Mouse (Mus musculus) thymus, postnatal 25 days (tissue): ENCODE measurements around the gene Ubald1.

ENCODE experiments used
- DNase-seq: peaks from one replicate; pipeline ENCODE4 v3.0.0; 2022

Gene Ubald1

GRCm38 (mm10) chr16:4880136-4880825, at the start of gene Ubald1:
Gene Ubald1 (minus strand): TSS chr16:4880315.
- DNase-seq: peak; percentile 95

- no peak for DNase-seq
Measured at GRCm38 (mm10) chr16:4928474-4928873, 48.4 kb upstream of the Ubald1 start.

DNA sequence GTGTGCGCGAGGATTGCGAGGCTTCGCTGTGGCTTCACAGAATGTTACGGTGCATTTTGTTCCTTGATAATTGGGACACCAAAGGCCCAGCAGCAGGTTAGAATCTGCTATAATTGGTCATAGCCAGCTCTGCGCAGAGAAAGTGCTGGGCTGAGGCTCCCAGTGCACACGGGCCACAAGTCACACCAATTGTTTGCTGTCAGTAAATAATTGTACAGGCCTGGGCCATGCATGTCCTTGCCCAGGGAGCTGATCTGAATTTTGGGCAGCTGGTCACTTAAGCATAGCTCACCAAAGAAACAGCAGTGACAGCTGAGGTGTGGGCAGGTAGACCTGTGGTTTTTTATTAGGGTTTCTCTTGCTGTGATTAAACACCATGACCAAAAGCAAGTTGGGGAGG, 47.9 kb upstream of the Ubald1 start:
- no peak for DNase-seq

DNA sequence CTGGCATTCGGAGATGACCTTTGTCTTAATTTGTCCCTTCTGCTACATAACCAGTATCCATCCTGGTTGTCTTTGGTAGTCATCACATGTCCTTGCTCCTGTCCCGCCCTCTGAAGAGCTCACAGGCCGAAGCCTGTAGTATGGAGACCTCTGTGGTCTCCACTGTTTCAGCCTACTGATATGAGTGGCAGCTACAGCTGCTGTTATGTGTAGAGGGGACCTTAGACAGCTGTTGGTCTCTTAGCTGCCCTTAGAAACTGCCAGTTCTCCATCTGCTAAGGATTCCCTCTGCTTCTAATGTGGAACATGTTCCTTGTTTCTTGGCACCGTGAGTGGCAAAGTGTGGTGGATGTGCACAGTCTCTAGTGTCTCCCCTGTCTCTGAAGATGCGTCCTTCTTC, 43.9 kb upstream of the Ubald1 start:
- DNase-seq: no peak

DNA sequence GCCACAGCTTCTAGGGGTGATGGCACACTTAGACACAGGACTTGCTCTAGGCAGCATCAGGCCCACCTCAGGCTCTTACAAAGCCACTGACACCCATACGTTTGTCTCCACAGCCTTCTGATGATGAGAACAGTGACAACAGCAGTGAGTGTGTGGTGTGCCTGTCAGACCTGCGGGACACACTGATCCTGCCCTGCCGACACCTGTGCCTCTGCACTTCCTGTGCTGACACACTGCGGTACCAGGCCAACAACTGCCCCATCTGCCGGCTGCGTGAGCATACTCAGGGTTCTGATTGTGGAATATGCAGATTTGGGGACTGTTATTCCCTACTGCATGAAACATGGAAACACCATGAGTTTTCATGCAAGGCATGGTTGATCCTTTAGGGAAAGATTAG, 42.4 kb upstream of the Ubald1 start:
- peak; percentile 60 for DNase-seq

- no peak for DNase-seq
Measured at GRCm38 (mm10) chr16:4920556-4920955, 40.4 kb upstream of the Ubald1 start.

GRCm38 (mm10) chr16:4916608-4917007, 36.5 kb upstream of the Ubald1 start:
- DNase-seq: no peak

GRCm38 (mm10) chr16:4915931-4916330, 35.8 kb upstream of the Ubald1 start:
- no peak for DNase-seq

GRCm38 (mm10) chr16:4913783-4914735, 33.9 kb upstream of the Ubald1 start:
- peak; percentile 82 for DNase-seq

- DNase-seq: no peak
Measured at GRCm38 (mm10) chr16:4912907-4913782, 33.0 kb upstream of the Ubald1 start.

DNA sequence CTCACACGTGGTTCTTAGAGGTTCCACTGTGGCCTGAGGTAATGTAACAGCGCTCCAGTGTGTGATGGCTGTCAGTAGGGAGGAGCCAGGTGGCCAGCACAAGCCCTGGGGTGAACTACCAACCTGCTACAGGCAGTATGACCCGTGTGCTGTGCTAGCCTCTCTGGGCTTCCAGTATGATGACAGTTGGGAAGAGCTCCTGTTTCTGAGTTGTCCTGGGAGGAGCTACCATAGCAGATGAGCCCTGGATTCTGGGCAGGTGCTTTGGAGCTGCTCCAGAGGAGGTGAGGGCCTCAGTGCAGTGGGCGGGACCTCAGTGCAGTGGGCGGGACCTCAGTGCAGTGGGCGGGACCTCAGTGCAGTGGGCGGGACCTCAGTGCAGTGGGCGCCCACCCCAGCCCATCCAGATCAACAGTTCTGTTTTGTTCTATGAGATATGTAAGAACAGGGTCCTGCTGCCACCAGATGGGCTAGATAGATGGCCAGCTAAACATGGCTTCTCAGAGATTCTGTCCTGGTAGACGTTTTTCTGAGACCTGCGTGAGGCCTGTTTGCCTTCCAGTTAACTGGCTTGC, 32.0 kb upstream of the Ubald1 start:
- DNase-seq: no peak

DNA sequence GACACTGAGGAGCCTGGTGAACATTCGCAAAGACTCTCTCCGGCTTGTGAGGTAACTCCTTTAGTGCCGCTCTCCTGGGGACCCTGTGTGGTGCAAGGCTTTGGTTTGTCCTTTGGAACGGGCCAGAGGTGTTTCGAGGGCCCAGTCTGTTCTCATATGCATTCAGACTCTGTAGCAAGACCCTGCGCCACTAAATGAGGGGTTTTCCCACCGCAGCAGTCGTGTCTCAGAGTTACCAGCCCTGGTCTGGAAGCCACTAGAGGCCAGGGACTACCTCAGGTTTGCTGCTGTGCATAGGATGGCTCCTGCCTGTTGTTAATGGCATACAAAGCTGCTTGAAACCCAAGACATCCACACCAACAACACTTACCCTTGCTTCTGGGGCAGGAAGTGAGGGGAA, 30.6 kb upstream of the Ubald1 start:
- DNase-seq: no peak

DNA sequence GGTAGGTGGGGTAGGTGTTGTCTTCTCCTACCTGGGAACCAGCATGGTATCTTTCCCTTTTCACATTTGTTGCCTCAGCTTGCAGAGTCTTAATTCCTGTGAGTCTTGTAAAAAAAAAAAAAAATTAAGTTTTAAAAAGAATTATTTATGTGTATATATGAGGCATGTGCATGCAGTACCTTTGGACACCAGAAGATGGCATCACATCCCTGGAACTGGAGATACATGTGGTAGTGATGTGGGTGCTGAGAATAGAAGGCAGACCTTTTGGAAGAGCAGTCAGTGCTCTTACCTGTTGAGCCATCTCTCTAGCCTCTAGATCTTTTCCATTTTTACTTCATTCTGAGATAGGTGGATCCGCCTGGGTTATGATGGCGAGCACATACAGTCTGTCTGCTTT, 29.6 kb upstream of the Ubald1 start:
- peak; percentile 26 for DNase-seq

DNA sequence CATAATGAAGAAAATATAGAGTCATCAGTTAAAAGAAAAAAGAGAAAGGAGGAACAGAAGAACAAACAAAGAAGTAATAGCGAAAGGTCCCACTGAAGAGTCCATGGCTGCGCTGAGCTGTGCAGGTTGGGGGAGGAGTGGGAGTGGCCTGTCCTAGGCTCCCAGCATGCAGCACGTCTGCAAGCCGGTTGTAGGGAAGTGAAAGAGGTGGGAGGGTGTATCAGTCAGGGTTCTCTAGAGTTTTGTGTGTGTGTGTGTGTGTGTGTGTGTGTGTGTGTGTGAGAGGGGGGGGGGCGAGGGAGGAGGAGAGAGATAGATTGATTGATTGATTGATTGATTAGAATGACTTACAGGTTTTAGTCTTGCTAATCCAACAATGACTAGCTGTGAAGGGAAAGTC, 27.9 kb upstream of the Ubald1 start:
- no peak for DNase-seq

GRCm38 (mm10) chr16:4907386-4907785, 27.3 kb upstream of the Ubald1 start:
- DNase-seq: no peak

DNA sequence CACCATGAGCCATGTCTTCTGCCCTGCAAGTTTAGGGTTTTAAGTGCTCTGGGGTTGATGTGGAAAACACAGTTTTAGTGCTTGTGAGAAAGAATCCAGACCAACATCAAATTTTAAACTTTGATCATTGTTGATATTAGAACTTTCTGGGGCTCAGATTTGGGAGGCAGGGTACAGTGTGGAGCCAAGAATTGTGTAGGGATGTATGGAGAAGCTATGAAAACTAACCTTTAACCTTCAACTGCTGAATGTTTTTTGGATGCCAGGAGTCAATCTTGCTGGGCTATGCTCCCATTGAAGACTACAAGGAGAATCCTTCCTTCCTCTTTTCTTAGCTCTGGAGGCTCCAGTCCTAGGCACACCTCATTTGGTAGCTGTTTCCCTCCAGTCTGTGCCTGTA, 26.4 kb upstream of the Ubald1 start:
- no peak for DNase-seq

GRCm38 (mm10) chr16:4905591-4905990, 25.5 kb upstream of the Ubald1 start:
- DNase-seq: no peak

- no peak for DNase-seq
Measured at GRCm38 (mm10) chr16:4904878-4905277, 24.8 kb upstream of the Ubald1 start.

DNA sequence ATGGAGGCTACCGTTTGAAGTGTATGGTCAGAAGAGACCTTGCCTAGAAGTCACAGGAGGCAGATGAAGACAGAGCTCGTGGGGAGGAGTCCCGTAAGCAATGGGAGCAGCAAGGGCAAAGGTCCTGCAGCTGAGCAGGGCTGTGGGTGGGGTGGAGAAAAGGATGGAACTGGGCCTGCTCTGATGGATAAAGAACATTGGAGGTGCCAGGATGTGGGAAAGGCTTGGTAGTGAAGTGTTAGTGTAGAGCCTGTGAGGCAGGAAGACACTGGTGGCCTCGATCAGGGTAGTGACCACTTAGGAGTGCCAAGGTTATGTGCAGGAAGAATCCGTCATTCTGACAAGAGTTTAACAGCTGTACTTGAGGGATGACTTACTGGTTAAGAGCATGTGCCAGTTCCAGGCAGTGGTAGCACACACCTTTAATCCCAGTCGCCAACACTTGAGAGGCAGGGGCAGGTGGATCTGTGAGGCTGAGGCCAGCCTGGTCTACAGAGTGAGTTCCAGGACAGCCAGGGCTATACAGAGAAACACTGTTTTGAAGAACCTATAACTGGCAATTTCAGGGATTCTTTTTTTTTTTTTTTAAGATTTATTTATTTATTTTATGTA, 23.5 kb upstream of the Ubald1 start:
- DNase-seq: no peak

DNA sequence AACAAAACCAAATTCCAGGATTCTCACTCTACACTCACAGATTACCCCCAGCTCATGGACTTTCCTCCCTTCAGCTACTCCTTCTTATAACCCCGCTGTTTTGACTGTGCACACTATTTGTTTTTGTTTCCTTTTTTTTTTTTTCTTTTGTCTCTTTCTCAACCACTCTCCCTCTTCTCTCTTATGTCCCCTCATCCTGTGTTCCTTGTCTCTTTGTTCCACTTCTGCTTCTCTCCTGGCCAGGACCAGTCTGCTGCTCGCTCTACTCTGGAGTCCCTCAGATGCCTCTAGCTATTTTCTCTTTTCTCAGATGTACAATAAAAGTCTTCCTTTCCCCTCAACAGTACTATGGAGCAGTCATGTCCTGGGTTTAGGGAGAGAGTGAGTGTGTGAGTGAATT, 22.3 kb upstream of the Ubald1 start:
- no peak for DNase-seq

DNA sequence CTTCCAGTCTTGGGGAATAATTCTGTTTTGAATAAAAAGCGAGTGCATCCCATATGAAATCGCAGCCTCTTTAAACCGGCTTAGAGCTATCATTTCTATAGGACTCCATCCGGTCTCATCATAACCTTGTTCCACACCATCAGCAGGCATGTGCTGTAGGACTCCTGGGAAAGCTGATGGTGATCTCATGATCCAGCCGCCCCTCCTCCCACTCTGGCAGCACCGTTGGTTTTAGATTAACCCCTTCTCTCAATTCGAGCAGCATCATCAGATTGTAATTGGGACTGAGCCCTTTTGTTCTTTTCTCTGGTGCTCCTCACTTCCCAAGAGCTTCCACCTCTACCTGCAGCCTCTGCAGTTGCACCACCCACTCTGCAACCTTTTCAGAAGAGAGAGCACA, 21.1 kb upstream of the Ubald1 start:
- DNase-seq: no peak

GRCm38 (mm10) chr16:4899711-4900110, 19.6 kb upstream of the Ubald1 start:
- no peak for DNase-seq
